Mouse (Mus musculus): ENCODE measurements around the gene Copz2.
A peak's percentile ranks its signal among the peaks of the same experiment; 100 is the strongest.
"Not testable (repeated sequence)": the region's sequence is repeated elsewhere in the genome, so short reads cannot be mapped to it uniquely, and the experiment has no call there.

Gene Copz2

GRCm38 (mm10) chr11:96849681-96850467 is at the start of gene Copz2:
Copz2 (plus strand) TSS chr11:96849870.
- DNase-seq: no peak

DNA sequence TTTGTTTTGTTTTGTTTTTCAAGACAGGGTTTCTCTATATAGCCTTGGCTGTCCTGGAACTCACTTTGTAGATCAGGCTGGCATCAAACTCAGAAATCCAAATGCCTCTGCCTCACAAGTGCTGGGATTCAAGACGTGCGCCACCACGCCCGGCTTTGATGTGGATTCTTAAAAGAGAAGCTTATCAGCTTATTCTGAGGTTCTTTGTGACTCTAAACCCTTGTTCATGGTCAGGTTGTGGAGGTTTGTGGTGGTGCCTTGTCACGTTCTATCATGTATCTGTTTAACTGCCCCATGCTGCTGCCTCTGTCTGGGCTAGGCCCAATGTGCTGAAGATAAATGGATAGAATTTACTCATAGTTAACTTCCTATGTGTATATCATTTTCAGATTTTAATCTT is 44.1 kb upstream of the Copz2 start:
- no peak for DNase-seq

DNA sequence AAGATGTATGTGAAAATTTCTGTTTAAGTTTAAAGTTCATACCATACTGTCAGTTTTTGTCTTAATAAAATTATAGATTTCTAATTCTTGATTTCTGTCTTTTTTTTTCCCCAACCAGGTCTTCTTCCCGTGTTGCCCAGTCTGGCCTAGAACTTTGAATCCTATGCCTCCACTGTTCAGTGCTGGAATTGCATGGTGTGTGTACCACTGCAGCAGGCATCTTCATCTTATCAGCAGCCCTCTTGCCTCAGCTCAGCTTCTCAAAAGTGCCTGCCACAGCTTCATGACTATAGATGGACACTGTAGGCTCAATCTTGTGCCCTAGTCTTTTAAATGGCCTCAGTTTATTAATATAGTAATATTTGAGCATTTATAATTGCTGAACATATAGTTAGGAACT is 41.6 kb upstream of the Copz2 start:
- no peak for DNase-seq

DNA sequence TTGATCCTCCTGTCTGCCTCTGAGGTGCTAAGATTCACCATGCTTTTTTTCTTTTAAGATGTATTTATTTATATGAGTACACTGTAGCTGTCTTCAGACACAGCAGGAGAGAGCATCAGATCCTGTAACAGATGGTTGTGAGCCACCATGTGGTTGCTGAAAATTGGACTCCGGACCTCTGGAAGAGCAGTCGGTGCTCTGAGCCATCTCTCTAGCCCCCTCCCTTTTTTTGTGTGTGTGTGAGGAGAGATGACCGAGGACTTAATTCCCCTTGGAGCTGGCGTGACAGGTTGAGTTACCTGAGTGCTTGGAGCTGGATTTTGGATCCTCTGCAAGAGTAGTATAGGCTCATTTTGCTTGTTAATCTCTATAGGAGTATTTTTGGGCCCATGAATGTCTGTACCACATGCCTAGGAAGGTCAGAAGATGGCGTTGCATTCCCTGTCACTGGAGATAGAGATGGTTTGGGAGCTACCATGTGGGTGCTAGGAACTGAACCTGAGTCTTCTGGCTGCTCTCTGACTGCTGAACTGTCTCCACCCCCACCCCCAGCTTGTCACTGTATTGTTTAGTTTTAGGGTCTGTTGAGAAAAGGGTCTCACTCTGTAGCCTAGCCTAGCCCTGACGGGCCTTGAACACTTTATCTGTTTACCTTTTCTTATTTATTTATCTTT is 40.0 kb upstream of the Copz2 start:
- DNase-seq: no peak

DNA sequence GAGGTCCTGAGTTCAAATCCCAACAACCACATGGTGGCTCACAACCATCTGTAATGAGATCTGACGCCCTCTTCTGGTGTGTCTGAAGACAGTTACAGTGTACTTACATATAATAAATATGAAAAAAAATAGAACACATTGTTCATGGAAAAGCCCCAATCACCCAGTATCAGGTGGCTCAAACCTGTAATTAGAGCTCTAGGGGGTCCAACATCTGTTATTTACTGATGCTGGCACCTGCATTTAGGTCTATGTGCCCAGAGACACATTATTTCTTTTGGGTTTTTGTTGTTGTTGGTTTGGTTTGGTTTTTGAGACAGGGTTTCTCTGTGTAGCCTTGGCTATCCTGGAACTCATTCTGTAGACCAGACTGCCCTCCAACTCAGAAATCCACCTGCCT is 38.5 kb upstream of the Copz2 start:
- not testable (repeated sequence) for DNase-seq

DNA sequence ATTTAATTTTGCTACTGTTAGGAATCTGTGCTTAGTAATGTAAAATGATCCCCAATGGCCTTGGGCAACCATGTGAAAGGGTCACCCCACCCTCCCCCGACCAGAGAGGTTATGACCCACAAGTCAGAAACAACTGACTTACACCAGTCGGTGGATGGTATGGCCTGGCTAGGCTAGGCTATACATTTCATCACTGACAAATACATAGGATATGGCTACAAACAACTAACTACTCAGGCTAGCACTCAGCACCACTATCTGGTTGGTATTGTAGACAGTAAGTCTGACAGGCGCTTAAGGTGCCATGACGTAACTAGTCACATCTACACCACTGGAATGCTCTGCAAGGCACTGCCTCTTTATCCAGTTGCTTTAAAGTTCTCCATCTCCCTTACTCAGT is 36.2 kb upstream of the Copz2 start:
- DNase-seq: no peak

DNA sequence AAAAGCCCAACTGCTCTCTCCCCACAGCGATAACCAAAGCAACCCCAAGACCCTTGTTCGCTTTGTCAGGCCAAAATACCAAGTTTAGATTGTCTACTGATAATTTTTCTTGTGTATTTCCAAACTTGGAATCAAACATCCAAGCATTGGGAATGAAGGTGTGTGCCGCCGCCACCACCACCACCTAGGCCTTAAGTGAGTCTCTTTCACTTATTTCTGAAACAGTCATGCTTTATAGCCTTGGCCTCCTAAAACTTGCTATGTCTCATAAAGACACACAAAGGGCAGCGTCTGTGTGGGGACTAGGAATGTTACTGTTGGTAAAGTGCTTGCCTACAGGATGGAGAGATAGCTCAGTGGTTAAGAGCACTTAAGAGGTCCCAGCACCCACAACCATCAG is 35.8 kb upstream of the Copz2 start:
- DNase-seq: no peak

GRCm38 (mm10) chr11:96814443-96814842 is 35.2 kb upstream of the Copz2 start:
- DNase-seq: no peak

GRCm38 (mm10) chr11:96815895-96816294 is 33.8 kb upstream of the Copz2 start:
- no peak for DNase-seq

DNA sequence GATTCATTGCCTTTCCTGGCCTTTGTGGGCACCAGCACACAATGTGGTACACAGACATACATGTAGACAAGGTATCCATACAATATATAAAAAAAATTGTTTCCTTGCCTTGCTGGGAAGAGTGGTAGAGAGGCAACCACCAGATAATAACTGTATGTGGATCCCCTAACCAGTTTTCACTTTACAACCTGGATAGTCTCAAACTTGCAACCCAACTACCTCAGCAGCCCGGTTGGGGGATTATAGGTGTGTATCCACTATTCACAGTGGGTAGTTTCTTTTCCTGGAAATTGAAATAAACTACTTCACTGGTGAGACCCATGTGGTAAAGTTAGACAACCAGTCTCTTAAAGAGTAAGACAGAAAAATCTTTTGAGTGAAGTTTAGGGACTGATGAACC is 33.2 kb upstream of the Copz2 start:
- no peak for DNase-seq

DNA sequence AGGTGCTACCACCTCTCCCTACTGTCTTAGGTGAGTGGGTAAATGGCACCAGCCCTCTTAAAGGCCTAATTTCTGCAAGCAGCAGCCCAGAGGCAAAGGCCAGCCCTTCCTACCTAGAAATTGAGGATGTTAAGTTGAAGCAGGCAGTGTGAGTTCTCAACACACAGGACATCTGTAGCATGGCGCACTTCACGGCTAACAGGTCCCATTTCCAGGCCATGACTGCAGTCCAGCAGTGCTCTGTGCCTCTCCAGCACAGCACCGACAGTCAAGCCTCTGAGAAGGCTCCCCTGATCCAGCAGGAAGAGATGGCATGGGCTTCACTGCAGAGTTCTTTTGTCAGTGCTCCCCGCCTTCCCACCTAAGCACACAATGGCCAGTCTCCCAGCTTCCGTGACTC is 32.7 kb upstream of the Copz2 start:
- DNase-seq: no peak

GRCm38 (mm10) chr11:96818128-96818710 is 31.5 kb upstream of the Copz2 start:
- DNase-seq: no peak

DNA sequence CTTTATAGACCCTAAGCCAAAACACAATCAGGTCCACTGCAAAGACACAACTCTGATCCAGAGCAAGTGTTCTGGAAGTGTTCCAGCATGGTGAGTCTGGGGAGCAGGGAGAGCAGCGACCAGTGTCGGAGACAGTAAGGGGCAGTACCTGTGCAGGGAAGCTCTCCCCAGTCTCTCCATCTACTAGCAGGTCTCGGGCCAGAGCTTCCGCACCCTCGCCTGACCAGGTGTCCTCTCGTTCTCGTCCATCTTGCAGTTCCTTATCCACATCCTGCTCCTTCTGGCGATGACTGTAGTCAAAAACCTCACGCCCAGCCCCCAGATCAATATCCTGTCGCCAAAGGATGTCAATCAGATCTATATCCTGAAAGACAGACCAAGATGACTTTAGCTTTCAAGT is 27.7 kb upstream of the Copz2 start:
- no peak for DNase-seq

DNA sequence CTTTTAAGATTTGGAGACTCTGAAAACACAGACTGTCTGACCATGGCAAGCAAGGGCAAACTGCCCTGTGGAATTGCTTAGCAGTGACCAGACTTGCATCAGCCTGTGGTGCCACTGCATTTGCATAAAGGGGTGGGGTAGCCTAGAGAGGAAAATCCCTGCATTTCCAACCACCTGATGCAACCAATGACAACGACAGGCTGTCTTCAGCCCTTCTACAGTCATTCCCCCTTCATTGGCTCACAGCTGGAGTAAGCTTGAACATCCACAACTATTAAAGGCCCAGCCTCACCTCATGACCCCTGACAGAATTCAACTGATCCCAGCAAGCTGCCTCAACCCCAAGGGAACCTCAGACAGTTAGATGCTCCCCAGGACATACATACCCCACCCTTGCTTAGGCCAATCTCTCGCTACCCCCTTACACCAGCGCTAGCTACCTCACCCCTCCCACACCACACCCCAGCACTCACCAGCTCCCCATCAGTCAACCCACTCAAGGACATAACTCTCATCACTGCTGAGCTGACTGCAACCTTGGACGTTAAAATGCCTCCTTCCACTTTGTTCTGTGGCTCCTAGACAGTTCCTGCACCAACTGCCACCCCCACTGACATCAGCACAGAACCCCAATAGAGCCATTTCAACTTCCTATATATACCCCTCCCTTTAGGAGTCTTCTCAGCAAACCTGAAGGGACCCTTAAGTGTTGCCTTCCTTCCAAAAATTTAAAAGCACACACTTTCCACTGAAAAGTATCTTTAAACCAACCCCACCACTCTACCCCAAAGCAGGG is 26.8 kb upstream of the Copz2 start:
- no peak for DNase-seq

- no peak for DNase-seq
Observed at GRCm38 (mm10) chr11:96823471-96823837, 26.2 kb upstream of the Copz2 start.

- DNase-seq: peak; percentile 87 to 93
Observed at GRCm38 (mm10) chr11:96823880-96824782, 25.5 kb upstream of the Copz2 start.

DNA sequence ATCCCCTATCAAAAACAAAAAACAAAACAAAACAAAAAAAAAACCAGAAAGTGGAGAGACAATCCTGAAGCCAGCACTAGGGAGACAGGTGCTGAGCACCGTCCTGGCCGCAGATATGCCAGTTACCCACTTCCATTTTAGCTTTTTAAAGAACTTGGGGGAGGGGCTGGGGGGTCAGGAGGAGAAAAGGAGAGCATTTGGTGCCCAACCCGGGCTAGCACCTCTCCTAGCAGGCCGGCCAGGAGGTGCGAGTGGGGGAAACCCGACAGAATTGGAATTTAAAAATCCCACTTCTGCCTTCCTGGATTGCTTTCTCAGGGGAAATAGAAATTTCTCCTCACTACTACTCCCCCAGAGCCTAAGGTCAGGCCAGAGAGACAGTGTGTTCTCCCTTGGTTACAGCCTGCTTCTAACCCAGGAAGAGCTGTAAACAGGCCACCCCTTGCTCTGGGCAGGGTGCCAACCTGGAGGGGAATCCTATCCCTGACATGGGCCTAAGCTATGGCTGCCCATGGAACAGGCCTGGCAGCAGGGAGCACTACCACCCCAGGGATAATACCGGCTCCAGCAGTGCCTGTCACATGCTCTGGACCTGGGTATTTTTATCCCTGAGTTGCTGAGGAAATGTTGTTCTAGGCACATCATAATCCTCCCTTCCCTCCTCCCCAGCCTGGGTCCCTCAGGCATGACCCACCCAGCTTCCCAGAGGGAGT is 24.7 kb upstream of the Copz2 start:
- DNase-seq: no peak

GRCm38 (mm10) chr11:96826481-96826880 is 23.2 kb upstream of the Copz2 start:
- DNase-seq: no peak

- DNase-seq: no peak
Observed at GRCm38 (mm10) chr11:96827062-96827581, 22.5 kb upstream of the Copz2 start.

DNA sequence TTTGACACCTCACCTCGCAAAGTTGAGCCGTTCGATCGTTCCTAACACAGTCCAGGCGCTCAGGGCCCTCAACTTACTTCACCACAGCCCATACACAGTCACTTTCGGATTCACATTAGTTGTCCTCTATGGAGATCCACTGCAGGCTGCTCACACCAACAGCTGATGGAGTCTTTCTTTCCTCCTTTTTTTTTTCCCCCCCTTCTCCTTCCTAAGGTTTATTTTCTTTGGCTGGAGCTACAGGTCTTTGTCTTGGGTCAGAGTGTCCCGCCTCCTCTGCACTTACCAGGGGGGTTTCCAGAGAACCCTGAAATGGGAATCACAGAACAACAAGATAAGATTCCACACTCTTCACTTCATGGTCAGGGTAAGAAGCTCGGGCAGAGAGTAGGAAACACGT is 21.8 kb upstream of the Copz2 start:
- DNase-seq: no peak

DNA sequence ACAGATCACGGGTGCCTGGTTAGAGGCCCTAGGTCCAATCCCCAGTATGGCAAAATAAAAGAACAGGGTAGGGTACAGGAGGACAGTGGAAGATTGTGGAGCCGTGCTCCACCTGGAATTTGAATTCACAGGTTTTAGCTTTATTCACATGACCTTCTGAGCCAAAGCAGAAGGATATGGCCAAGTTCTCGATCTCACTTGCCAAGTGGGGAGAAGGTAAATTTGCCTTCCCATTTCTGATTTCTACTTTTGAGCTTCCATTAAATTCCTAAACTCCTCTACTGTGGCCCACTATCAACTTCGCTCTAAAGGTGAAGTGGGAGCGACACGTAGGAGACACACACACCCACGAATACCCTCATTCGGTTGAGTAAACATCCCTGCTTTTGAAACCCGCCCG is 20.8 kb upstream of the Copz2 start:
- DNase-seq: no peak

Measured in thymus, postnatal 36 days (tissue).